Mouse (Mus musculus) liver, embryonic 14.5 days (tissue): ENCODE measurements around the gene Src.

ENCODE experiments used
- CTCF ChIP-seq: IDR thresholded peaks from 2 replicates; pipeline ENCODE4 v1.5.1; 2016; ENCODE audit warnings: antibody characterized with exemption, low read depth, control low read depth
- EP300 ChIP-seq: IDR thresholded peaks from 2 replicates; pipeline ENCODE4 v1.6.1; 2016; ENCODE audit warnings: antibody characterized with exemption, low read depth

DNA sequence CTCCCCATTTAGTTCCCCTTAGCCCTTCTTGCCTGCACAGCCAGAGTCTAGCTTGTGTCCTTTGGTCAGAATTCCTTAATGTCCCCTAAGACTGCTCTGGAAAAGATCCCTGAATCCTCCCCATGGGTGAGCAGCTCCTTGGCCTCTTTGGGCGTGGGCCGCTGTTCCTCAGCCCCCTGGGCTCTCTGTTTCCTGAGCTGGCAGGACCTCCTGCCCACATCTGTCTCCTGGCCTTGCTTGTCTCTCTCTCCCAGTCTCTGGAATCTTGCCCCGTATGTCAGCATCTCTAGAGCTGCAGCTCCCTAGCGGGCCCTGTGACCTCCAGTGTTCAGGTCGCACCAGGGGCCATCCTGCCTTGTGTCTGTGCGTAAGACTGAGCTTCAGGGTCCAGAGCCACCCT lies 101.2 kb downstream of the Src start:
- TF ChIP-seq CTCF: no peak
- no peak for TF ChIP-seq EP300
